Mouse (Mus musculus) common myeloid progenitor, adult 5-6 weeks (primary cell): Measurements from ENCODE around the gene Senp1. TPM values are rescaled to one million over a fixed set of nuclear protein-coding genes. Genes with fewer than 3 reads are reported as not detected.

Source experiments
- ATAC-seq: replicated peaks from 2 replicates; pipeline ENCODE4 v1.8.0; 2016; ENCODE audit warnings: low read depth, mild to moderate bottlenecking, moderate TSS enrichment, inconsistent platforms; ENCODE audit not compliant: poor library complexity, severe bottlenecking
- total RNA-seq: library from RNA; stranded (forward); fragments of 200-1000, 187-1606 nt; gene quantifications from 2 replicates; pipeline ENCODE4 v1.2.3, GENCODE M21; 2017

Gene Senp1
- total RNA-seq, 1 experiment from 2014 or later = 56.1 TPM

DNA sequence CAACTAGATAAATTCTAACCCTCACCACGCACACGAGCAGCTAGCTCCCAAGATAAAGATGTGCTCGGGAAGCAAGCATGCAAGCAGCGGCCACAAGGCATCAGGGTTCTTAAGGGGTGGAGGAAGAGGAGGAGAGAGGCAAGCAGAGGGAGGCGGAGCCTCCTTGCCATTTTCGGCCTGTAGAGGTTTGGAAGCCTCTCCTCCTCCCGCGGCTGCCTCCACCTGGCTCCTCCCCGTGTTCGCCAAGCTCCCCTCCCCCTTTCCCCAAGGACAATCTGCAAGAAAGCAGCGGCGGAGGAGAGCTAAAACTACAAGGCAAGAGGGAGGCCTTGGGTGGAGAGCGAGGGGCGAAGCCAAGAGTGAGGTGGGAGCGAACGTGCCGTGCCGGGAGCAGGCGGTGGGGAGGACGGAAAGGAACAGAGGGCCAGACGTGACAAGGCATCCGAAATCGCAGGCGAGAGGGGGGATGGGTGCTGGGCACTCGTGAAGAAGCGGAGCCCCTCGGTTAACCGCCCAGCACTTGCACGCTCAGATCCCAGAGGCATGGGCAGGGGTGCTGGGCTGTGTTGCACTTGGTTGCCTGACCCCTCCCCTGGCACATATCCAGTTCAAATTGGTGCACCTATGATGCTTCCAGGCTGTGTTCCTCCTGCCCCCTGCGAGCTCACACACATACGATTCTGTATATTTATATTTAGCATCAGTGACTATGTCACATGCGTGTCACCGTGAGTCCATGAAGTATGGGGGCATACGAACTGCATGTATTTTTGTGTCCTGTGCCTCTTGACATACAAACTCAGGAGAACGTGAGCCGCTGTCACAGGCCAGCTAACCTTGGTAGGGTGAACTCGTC, 15.0 kb upstream of the Senp1 start:
- ATAC-seq = peak; percentile 94

DNA sequence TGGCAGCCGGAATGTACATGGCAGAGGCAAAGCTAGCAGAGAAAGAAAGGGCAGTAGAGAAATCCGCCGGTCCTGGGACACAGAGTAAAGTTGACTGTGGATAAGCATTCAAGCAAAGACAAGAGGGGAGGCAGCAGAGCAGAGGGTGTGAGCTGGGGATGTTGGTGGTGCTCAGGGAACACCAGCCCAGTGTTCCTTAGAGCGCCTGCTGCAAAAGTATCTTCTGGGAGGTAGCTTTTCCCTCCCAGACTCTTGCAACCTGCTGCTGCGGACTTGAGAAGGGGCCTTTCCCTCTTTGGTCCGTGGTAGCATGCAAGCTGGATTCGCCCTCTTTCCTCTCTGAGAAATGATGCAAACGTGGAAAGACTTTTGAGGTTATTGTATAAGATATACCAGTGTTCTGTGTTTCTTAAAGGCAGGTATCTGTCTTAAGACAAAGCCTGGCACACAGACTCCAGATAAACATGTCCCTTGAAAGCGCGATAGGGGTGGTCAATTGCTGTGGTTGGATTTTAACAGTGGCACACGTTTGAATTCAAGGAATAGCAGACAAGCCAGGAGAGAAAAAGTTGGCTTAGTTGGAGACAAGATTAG, 14.3 kb upstream of the Senp1 start:
- peak; percentile 29 for ATAC-seq

- ATAC-seq = no peak
Measured at GRCm38 (mm10) chr15:98107230-98107629, 13.7 kb upstream of the Senp1 start.

DNA sequence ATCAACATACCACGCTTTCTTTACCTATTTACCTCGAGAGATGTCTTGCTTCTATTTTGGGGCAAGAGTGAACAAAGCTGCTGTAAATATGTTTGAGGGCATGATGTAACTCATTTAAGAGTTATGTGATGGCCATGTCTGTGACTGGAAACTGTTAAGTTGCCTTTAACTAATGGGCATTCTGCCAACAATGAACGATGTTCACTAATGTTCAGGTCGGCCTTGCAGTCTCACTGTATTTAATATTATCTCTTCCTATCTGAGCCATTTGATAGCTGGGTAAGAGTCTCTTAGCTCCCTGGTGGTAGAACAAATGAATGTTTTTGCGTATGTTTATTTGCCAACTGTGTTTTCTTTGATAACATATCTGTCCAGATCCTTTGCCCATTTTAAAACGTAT, 13.0 kb upstream of the Senp1 start:
- ATAC-seq = no peak

DNA sequence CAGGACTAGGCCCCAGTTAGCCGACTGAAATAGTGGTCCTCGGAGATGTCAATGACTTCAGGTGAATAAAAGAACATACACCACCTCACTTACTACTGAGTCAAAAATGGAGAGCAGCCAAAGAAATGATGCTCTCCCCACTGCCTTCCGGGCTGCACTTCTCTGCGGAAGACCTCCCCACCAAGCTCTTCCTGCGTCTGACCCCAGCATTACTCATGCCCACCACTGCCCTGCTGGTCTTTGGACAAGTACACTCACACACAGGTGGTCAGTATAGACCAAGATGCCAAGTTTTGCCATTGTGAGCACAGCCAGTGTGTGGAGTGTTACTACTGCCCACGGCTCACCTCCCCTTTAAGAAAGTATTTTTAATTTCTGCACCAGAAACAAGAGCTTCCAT, 8.9 kb upstream of the Senp1 start:
- no peak for ATAC-seq

DNA sequence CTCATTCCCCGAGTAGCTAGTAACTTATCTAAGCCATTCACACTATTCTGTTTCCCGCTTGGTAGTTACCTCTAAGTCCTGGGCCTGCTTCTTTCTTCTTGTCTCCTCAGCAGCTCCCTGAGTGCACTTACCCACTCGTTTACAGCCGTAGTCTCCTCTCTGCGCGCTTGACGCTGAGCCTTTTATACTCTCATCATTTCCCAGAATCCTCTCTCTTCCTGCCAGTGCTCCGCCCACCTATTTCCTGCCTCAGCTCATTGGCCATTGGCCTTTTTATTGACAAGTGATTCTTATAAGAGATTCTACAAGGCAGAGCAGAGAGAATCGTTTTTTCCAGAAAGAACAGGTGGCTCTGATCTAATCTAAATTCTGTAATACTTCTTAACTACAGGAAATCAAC, 5.0 kb upstream of the Senp1 start:
- ATAC-seq = no peak

DNA sequence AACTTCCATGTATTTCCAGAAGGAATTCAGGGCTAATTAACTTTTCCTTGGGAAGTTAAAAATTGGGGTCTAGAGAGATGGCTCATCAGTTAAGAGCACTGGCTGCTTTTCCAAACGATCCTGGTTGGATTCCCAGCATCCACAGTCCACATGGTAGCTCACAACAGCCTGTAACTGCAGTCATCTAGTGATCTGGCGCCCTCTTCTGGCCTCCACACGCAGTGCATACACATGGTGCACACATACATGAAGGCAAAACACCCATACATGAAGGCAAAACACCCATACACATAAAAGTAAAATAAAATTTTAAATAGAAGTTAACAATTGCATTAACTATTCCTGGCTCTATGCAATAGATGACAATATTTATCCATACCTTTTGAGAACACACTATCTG, 3.4 kb upstream of the Senp1 start:
- ATAC-seq = no peak

DNA sequence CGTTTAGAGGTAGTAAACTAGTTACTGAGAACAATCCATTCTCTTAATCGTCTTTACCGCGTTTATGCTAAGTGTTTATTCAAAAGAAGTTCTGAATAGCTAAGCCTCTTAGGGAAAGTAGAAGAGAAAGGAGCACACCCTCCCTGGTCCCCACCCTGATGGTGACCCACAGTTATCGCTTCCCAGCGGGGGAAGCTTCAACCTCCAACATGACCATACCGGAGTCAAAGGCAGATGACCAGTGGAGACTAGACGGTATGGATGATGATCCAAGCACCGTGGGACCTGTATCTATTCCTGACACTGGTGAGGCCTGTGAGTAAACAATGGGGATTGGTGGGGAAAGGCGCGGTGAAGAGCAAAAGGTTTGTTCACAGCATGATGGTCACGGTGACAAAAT, 1.4 kb upstream of the Senp1 start:
- ATAC-seq = no peak

- ATAC-seq = 0 out of 2 replicates have a peak, but pooled peaks have one; percentile 2
Measured at GRCm38 (mm10) chr15:98092372-98093120, 998 bp downstream of the Senp1 start, which contains the start of gene Pfkm. Gene Pfkm (plus strand): TSS chr15:98092589.

GRCm38 (mm10) chr15:98091841-98092240, 1.7 kb downstream of the Senp1 start:
- ATAC-seq = no peak

DNA sequence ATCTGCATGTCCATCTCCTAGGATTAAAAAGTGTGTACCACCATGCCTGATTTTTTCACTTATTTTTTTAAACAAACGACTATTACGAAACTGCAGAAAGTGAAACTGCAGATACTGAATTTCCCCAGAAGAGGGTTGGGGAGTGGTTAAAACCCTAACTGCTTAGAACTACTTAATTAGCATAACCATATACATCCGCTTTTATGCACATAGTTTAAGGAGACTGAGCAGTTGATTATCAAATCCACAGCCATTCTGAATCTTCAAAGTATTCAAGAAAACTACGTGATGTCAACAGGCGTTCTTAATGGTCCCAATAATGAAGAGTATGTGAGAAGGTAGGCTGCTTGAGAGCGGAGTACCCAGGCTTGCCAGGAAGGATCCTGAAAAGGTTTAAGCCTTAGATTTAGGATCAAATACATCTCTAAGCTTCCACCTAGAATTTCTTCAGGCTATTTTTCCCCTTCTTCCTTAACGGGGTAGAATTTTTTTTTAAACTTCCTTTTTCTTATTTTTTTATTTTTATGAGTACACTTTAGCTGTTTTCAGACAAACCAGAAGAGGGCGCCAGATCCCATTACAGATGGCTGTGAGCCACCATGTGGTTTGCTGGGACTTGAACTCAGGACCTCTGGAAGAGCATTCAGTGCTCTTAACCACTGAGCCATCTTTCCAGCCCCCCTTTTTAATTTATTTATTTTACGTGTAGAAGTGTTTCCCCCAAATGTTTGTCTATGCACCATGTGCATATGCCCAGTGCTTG, 3.9 kb downstream of the Senp1 start:
- peak; percentile 67 for ATAC-seq

DNA sequence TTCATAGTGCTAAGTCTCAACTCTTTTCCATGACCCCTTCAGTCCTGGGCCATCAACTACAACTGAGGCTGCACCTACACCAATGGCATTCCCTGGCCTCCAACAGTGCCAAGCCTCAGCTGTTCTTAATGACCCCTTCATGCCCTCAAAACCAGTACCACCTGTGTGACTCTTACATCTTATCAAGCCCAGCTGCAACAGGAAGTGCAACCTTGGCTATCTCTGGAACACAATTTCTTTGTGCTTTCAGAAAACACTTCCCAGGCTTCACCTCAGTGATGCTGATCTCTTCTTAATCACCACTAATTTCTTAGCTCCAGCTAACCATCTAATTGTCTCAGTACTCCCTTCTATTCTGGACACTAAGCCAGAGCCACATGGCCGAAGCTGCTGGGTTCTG, 4.7 kb downstream of the Senp1 start:
- ATAC-seq = no peak

GRCm38 (mm10) chr15:98076901-98077300, 16.6 kb downstream of the Senp1 start:
- no peak for ATAC-seq

- ATAC-seq = no peak
Measured at GRCm38 (mm10) chr15:98075034-98075433, 18.5 kb downstream of the Senp1 start.

DNA sequence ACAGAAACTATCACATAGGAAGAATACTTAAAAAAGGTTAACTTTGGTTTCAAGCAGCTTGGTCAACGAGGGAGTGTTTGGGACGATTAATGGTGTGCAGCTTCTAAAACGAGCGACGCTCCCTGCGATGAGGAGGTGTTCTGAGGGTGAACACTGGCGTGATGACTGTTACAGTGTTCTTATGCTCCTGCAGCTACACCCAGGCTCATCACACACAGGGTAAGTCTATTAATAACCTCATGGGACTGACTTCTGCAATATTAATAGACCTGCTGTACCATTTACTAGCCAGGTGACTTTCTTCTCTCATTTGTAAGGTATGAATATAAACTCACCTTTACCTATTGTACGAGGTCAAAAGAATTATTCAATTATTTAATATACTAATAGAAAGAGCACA, 19.0 kb downstream of the Senp1 start:
- ATAC-seq = no peak

DNA sequence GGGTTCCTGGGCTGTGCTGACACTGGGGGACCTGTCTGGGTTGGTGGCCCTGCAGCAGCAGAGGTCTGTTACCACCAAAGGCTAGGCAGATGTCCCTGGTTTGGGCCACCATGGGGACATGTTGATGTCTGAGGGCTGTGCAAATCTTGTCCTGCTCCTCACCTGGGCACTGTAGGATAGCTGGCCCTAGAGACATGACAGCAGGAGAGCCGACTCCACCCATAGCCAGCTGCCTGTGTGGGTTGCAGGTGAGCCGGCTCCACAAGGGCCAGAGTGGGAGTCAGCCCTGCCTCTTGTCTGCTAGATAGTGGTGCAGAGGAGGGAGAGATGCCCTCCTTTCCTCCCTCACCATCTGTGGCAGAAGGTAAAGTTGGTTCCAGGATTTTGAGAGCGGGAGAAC, 23.2 kb downstream of the Senp1 start:
- ATAC-seq = no peak

DNA sequence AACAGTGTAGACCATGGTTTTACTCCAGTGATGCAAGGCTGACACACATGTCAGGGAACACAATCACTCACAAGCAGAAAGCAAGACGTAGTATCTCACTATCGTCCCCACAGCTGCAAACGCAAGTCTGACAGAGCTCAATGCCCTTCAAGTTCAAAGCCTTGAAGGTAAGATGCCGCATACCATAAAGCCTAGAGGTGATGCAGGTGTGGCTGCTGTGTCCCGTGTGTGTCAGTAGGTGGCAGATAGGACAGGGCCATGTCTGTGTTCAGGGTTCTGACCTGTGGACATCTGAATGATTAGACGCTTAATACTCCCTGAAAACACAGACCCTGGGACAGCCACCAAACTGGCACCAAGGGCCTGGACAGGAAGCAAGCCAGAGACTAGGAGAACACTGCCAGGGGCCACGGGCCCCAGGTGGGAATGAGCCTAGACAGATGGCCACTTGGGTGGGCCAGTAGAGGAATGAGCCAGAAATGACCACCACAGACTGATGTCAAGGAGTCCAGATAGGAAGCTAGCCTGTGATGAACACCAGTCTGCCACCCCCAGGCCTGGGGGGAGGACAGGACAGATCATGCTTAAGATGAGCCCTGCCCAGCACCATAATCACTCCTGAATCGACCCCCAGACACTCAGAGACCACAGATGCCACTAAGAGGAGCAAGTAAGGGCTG, 23.8 kb downstream of the Senp1 start:
- no peak for ATAC-seq

GRCm38 (mm10) chr15:98068506-98068905, 25.0 kb downstream of the Senp1 start:
- ATAC-seq = no peak

DNA sequence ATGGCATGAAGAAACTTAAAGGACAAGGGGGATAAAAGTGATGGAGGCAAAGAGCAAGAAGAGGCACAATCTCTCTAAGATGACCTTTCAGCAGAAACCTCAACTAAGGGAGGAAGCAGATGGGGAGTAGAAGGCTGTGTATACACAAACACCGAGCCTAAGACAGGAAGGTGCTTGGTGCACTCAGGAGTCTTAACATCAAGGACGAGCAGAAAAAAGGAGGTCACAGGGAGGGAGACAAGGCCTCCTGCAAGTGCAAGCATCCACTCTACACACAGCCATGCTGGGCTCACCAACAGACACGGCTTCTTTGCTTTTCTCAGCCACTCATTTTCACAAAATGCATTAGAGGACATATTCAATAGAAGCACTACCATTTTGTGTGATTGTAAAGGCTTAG, 26.1 kb downstream of the Senp1 start:
- no peak for ATAC-seq

GRCm38 (mm10) chr15:98066602-98067001, 26.9 kb downstream of the Senp1 start:
- ATAC-seq = no peak
